Mouse (Mus musculus): ENCODE data around the gene 1810049J17Rik. TPM values are rescaled to one million over a fixed set of nuclear protein-coding genes. Genes with fewer than 3 reads are reported as not detected.

The 1810049J17Rik gene
- polyA plus RNA-seq, 1 experiment from 2014 or later: not detected

GRCm38 (mm10) chr15:12273325-12274052 lies 48.2 kb downstream of the 1810049J17Rik start:
- Histone ChIP-seq H3K9me3 (0 out of 2 replicates have a peak, but pooled peaks cover 4% of the 10 kb centered on the region), H3K9ac (no peak overlapping the region), H3K27ac (no peak overlapping the region), H3K4me2 (no peak overlapping the region), H3K4me3 (no peak overlapping the region), H3K27me3 (no peaks in the 10 kb centered on the region), H3K4me1 (no peaks in the 10 kb centered on the region), H3K36me3 (peaks cover 28% of the 10 kb centered on the region)
- no peak for ATAC-seq (ENCODE audit: insufficient number of reproducible peaks, insufficient read depth, low FRiP score, low TSS enrichment, low read depth)
- 81% methylated on average over 12 of the region's 12 CpGs for WGBS

Other genes with a start within 250 kb of the 1810049J17Rik start
- 125 TPM in 2 replicates for gene Zfr, start 204.1 kb downstream of the 1810049J17Rik start, polyA plus RNA-seq (2015; fragmentation: Nextera tagmentation; extraction: Ambion mirVana)
- 16.1 and 18.5 TPM in 2 replicates for gene Mtmr12, start 116.9 kb downstream of the 1810049J17Rik start, polyA plus RNA-seq (2015; fragmentation: Nextera tagmentation; extraction: Ambion mirVana)
- 89.9 and 98.2 TPM in 2 replicates for gene Golph3, start 449 bp downstream of the 1810049J17Rik start, polyA plus RNA-seq (2015; fragmentation: Nextera tagmentation; extraction: Ambion mirVana)

All from embryonic facial prominence, embryonic 13.5 days (tissue).